Mouse (Mus musculus): ENCODE measurements around the gene Tyrobp.

DNA sequence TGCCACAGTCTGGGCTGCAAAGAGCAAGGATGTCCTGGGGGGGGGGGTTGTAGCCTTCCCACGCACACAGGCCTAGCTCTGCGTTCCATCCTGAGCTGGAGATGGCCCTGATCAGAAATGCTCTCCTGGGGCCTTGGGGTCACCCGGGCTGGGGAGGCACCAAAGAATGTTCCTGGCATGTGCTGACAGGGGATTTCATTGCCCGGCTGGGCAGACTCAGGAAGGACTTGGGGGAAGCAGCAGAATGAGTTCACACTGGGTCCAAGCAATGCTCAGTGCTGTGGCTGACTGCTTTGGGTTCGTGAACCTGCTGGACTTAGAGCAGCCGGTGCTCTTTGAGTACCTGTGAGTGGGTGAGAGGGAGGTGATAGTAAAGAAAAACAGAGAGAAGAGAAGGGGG, 45.9 kb downstream of the Tyrobp start:
- TF ChIP-seq GATA1 (IDR thresholded peaks at IDR 0.05; ENCODE audit: low read length) (no peak), TAL1 (IDR thresholded peaks at IDR 0.05; ENCODE audit: low read length) (no peak)

All from erythroblast, embryonic 14.5 days (primary cell).